Mouse (Mus musculus): ENCODE measurements around the gene Rprd1b. TPM values are rescaled to one million over a fixed set of nuclear protein-coding genes. Genes with fewer than 3 reads are reported as not detected.
"Not testable (repeated sequence)": the region's sequence is repeated elsewhere in the genome, so short reads cannot be mapped to it uniquely, and the experiment has no call there.

Gene Rprd1b
- total RNA-seq, 2 experiments from 2014 or later: 25.0 to 39.9 TPM

GRCm38 (mm10) chr2:158040396-158040795 lies 12.1 kb downstream of the Rprd1b start:
- no peak for DNase-seq

GRCm38 (mm10) chr2:158043504-158043903 lies 15.2 kb downstream of the Rprd1b start:
- DNase-seq: no peak

GRCm38 (mm10) chr2:158046186-158046585 lies 17.9 kb downstream of the Rprd1b start:
- no peak for DNase-seq

GRCm38 (mm10) chr2:158047903-158048302 lies 19.6 kb downstream of the Rprd1b start:
- DNase-seq: peak; percentile 68

- DNase-seq: no peak
These were observed 20.4 kb downstream of the Rprd1b start for GRCm38 (mm10) chr2:158048718-158049117.

GRCm38 (mm10) chr2:158050116-158050515 lies 21.8 kb downstream of the Rprd1b start:
- DNase-seq: no peak

- no peak for DNase-seq
These were observed 26.3 kb downstream of the Rprd1b start for GRCm38 (mm10) chr2:158054596-158054995.

GRCm38 (mm10) chr2:158055383-158055782 lies 27.1 kb downstream of the Rprd1b start:
- DNase-seq: not testable (repeated sequence)

GRCm38 (mm10) chr2:158057030-158057429 lies 28.7 kb downstream of the Rprd1b start:
- no peak for DNase-seq

GRCm38 (mm10) chr2:158058534-158058933 lies 30.2 kb downstream of the Rprd1b start:
- peak; percentile 69 for DNase-seq

GRCm38 (mm10) chr2:158059666-158060105 lies 31.4 kb downstream of the Rprd1b start:
- DNase-seq: no peak

GRCm38 (mm10) chr2:158063036-158063435 lies 34.7 kb downstream of the Rprd1b start:
- no peak for DNase-seq

GRCm38 (mm10) chr2:158064571-158065048 lies 36.3 kb downstream of the Rprd1b start:
- no peak for DNase-seq

GRCm38 (mm10) chr2:158065064-158065463 lies 36.8 kb downstream of the Rprd1b start:
- no peak for DNase-seq

- DNase-seq: no peak
These were observed 38.2 kb downstream of the Rprd1b start for GRCm38 (mm10) chr2:158066456-158066855.

GRCm38 (mm10) chr2:158067260-158067824 lies 39.0 kb downstream of the Rprd1b start:
- no peak for DNase-seq

GRCm38 (mm10) chr2:158068444-158068971 lies 40.2 kb downstream of the Rprd1b start:
- no peak for DNase-seq

- DNase-seq: peak; percentile 47
These were observed 42.8 kb downstream of the Rprd1b start for GRCm38 (mm10) chr2:158070885-158071632.

- DNase-seq: no peak
These were observed 43.3 kb downstream of the Rprd1b start for GRCm38 (mm10) chr2:158071633-158071995.

- DNase-seq: no peak
These were observed 46.5 kb downstream of the Rprd1b start for GRCm38 (mm10) chr2:158074835-158075234.

- DNase-seq: no peak
These were observed 48.4 kb downstream of the Rprd1b start for GRCm38 (mm10) chr2:158076690-158077089.

- no peak for DNase-seq
These were observed 49.7 kb downstream of the Rprd1b start for GRCm38 (mm10) chr2:158077981-158078380.

- DNase-seq: peak; percentile 27
These were observed 50.7 kb downstream of the Rprd1b start for GRCm38 (mm10) chr2:158078971-158079370.
